Mouse (Mus musculus): ENCODE measurements at regions not wholly inside any gene's neighbourhood (a gene's known extent, or its start where the extent isn't known, plus 50 kb on each side); places are given as distances from the start of the nearest gene placed in this dataset.

DNA sequence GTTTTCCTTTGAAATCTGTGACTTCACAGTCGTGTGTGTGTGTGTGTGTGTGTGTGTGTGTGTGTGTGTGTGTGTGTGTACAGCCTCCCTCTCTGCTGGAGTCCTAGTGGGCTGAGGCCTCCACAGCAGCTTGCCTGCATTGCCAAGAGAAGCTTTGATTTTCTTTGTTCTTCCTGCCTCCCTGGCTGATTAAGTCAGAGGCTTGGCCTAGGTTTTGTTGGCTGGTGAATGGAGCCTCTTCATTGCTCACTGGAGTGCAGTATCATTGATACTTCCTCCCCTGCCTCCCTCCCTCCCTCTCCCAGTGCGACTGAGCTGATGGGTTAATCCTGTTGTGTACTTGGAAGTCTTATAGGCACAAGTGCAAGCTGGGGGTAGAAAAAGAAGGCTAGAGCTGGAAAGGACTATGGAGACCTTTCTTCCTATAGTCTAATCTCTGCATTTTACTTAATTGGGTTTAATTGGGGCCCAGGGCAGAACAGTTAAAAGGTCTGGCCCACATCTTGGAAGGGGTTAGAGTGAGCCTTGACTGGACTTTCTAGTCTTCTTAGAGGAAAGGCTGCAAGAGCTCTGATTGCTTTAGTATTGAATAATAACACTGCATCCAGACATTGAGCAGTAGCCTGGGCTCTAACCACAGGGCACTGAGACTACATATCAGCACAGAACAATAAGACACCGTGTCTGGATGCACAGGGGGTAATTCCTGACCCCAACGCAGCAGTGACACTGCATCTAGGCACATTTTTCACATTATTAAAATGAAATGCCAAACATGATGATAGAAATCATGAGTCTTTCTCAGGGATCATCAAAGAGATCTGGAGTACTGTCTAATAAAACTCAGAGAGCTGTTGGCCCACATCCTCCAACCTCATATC, 62.9 kb upstream of the Nepro start:
- 61% methylated on average over 4 of the region's 4 CpGs for WGBS
- no peaks in the 10 kb centered on the region for H3K36me3 ChIP-seq (ENCODE audit: control insufficient read depth, insufficient read depth, low read length)
- H3K4me3 ChIP-seq (replicated peaks; ENCODE audit: low read length), result no peak overlapping the region
- no peak overlapping the region for H3K9ac ChIP-seq (ENCODE audit: low read length)
- no peaks in the 10 kb centered on the region for H3K27me3 ChIP-seq (ENCODE audit: control insufficient read depth, insufficient read depth, low read length)
- H3K27ac ChIP-seq (ENCODE audit: low read length), result no peak overlapping the region
- H3K4me2 ChIP-seq (ENCODE audit: low read depth, low read length), result no peak overlapping the region
- ATAC-seq (ENCODE audit: insufficient read depth, low FRiP score), result no peak
- 0 out of 2 replicates have a peak, but pooled peaks cover 2% of the 10 kb centered on the region for H3K4me1 ChIP-seq (ENCODE audit: control insufficient read depth, insufficient read depth, low read length)
- H3K9me3 ChIP-seq (replicated peaks; ENCODE audit: control insufficient read depth, low read length), result no peaks in the 10 kb centered on the region

DNA sequence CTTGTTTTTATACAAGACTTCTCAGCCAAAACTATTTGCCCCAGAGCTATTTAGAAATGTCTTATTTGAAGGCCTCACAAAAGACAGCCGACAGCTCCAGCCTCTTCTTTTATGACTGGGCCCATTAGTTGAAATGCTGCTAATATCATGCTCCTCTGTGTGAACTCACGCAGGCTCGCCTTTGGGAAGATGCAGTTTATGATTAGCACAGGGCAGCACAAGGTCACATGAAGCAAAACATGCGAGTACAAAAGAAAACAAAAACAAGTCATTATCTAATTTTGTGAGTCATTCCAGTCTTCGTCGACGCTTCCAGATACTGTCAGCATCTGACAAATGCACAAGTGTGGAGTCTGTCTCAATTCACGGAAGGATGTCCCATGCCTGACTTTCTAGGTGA, 65.8 kb upstream of the Nepro start:
- Histone ChIP-seq H3K4me2 (ENCODE audit: low read depth, low read length) (no peak overlapping the region), H3K9ac (ENCODE audit: low read length) (no peak overlapping the region), H3K4me3 (replicated peaks; ENCODE audit: low read length) (no peak overlapping the region), H3K27me3 (ENCODE audit: control insufficient read depth, insufficient read depth, low read length) (no peaks in the 10 kb centered on the region), H3K9me3 (replicated peaks; ENCODE audit: control insufficient read depth, low read length) (no peaks in the 10 kb centered on the region), H3K36me3 (ENCODE audit: control insufficient read depth, insufficient read depth, low read length) (no peaks in the 10 kb centered on the region), H3K4me1 (ENCODE audit: control insufficient read depth, insufficient read depth, low read length) (0 out of 2 replicates have a peak, but pooled peaks cover 2% of the 10 kb centered on the region), H3K27ac (ENCODE audit: low read length) (no peak overlapping the region)
- no peak for ATAC-seq (ENCODE audit: insufficient read depth, low FRiP score)
- 63% methylated on average over 8 of the region's 8 CpGs for WGBS

DNA sequence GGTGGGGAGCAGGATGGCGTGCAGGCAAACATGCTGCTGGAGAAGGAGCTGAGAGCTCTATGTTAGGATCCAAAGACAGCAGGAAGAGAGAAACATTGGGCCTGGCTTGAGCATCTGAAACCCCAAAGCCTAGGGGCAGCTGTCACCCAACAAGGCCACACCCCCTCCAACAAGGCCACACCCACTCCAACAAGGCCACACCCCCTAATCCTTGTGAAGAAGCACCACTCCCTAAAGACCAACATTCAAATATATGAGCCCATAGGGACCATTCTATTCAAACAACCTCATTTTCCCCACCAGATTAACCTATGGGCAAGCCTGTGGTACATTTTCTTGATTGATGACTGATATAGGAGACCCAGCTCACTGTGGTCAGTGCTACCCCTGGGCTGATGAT, 67.9 kb upstream of the Nepro start:
- Histone ChIP-seq H3K9ac (ENCODE audit: low read length) (no peak overlapping the region), H3K9me3 (replicated peaks; ENCODE audit: control insufficient read depth, low read length) (no peaks in the 10 kb centered on the region), H3K27me3 (ENCODE audit: control insufficient read depth, insufficient read depth, low read length) (no peaks in the 10 kb centered on the region), H3K27ac (ENCODE audit: low read length) (no peak overlapping the region), H3K4me1 (ENCODE audit: control insufficient read depth, insufficient read depth, low read length) (0 out of 2 replicates have a peak, but pooled peaks cover 1% of the 10 kb centered on the region), H3K4me3 (replicated peaks; ENCODE audit: low read length) (no peak overlapping the region), H3K4me2 (ENCODE audit: low read depth, low read length) (no peak overlapping the region), H3K36me3 (ENCODE audit: control insufficient read depth, insufficient read depth, low read length) (no peaks in the 10 kb centered on the region)
- no peak for ATAC-seq (ENCODE audit: insufficient read depth, low FRiP score)
- WGBS, result 85% methylated on average over 1 of the region's 1 CpGs

DNA sequence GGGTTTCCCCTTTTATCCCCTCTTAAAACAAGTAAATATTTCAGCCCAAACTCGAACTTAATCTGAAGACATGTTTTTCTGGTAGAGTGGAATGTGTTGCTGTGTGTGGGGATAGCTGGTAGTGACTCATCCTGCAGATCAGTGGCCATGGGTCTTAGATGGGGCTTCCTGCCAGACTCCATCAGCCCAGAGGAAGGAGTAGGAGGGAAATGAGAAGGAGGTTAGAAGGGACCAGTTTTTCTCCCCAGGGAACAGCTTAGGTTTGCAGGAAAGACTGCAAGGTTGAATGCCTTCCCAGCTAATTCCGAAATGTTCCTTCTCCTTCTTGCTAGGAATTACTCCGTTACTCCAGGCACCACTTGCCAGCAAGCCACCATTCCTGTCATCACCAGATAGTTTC, 68.8 kb upstream of the Nepro start:
- H3K27ac ChIP-seq (ENCODE audit: low read length), result no peak overlapping the region
- WGBS, result 64% methylated on average over 3 of the region's 3 CpGs

DNA sequence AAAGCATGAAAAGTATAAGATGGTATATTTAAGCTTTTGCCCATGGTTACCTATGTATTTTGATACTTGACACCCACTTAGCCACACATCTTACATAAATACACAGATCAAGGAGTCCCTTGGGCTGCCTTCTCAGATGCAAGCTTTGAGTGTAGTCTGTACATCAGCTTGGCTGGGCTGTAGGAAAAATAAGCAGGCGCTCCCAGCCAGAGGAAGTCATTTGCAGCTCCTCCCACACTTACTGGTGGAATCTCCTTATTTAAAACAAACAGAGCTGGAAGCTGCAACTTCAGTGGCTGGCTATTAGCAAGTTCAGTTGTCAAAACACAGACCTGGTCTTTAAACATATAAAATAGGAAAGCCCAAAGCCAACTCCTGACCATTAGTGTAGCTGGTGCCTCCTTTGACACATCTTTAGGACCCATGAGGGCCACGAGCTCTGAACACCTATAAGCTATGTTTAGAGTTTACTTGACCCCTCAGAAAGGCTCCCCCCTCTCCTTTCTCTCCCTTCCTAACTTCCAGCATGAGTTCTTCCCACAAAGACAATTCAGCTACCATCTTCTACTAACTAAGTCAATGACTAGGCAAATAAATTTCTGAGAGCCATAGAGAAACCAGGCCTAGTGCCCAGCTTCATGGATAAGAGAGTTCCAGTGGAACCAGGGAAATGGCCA, 75.4 kb upstream of the Nepro start:
- 35% methylated on average over 2 of the region's 2 CpGs for WGBS
- peaks cover 3% of the 10 kb centered on the region; the same call in 1 of the 2 replicates for H3K4me1 ChIP-seq (ENCODE audit: control insufficient read depth, insufficient read depth, low read length)
- ATAC-seq (ENCODE audit: insufficient read depth, low FRiP score), result no peak; the same call in 1 of the 2 replicates
- no peaks in the 10 kb centered on the region for H3K9me3 ChIP-seq (replicated peaks; ENCODE audit: control insufficient read depth, low read length)
- no peak overlapping the region for H3K4me3 ChIP-seq (replicated peaks; ENCODE audit: low read length)
- no peak overlapping the region for H3K4me2 ChIP-seq (ENCODE audit: low read depth, low read length)
- no peaks in the 10 kb centered on the region for H3K36me3 ChIP-seq (ENCODE audit: control insufficient read depth, insufficient read depth, low read length)
- H3K9ac ChIP-seq (ENCODE audit: low read length), result no peak overlapping the region
- H3K27ac ChIP-seq (ENCODE audit: low read length), result 0 out of 2 replicates have a peak overlapping the region, but pooled peaks have one; percentile 1
- H3K27me3 ChIP-seq (ENCODE audit: control insufficient read depth, insufficient read depth, low read length), result no peaks in the 10 kb centered on the region

More for the DNA sequence above, 68.8 kb upstream of the Nepro start:
- Histone ChIP-seq H3K4me3 (replicated peaks; ENCODE audit: low read length) (no peak overlapping the region), H3K4me2 (ENCODE audit: low read depth, low read length) (no peak overlapping the region), H3K36me3 (ENCODE audit: control insufficient read depth, insufficient read depth, low read length) (no peaks in the 10 kb centered on the region), H3K27me3 (ENCODE audit: control insufficient read depth, insufficient read depth, low read length) (no peaks in the 10 kb centered on the region), H3K4me1 (ENCODE audit: control insufficient read depth, insufficient read depth, low read length) (no peaks in the 10 kb centered on the region), H3K9me3 (replicated peaks; ENCODE audit: control insufficient read depth, low read length) (no peaks in the 10 kb centered on the region), H3K9ac (ENCODE audit: low read length) (no peak overlapping the region)
- ATAC-seq (ENCODE audit: insufficient read depth, low FRiP score), result no peak

DNA sequence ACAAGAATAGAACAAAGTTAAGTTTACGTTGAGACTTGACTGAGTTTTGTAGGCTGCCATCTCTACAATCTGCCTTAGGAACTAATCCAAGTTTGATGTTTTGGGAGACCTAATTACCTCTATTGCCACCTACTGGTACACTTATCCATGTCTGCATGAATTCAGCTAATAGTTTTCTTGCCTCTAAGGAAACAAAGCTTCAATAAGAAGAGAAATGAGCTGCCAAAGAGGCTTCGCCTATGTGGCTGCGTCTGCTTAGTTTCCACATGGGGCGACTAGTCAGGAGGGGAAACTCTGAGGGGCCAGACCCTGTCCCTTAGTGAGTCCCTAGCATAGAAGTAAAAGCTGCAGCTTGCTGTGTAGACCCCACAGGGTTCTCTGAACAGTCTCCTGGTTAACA, 80.1 kb upstream of the Nepro start:
- WGBS, result 13% methylated on average over 4 of the region's 4 CpGs
- Histone ChIP-seq H3K4me2 (ENCODE audit: low read depth, low read length) (no peak overlapping the region), H3K4me3 (replicated peaks; ENCODE audit: low read length) (no peak overlapping the region), H3K9ac (ENCODE audit: low read length) (no peak overlapping the region), H3K36me3 (ENCODE audit: control insufficient read depth, insufficient read depth, low read length) (no peaks in the 10 kb centered on the region), H3K27me3 (ENCODE audit: control insufficient read depth, insufficient read depth, low read length) (no peaks in the 10 kb centered on the region), H3K9me3 (replicated peaks; ENCODE audit: control insufficient read depth, low read length) (no peaks in the 10 kb centered on the region), H3K4me1 (ENCODE audit: control insufficient read depth, insufficient read depth, low read length) (peaks cover 3% of the 10 kb centered on the region; the same call in 1 of the 2 replicates), H3K27ac (ENCODE audit: low read length) (0 out of 2 replicates have a peak overlapping the region, but pooled peaks have one; percentile 11)
- peak; percentile 25; the same call in 1 of the 2 replicates for ATAC-seq (ENCODE audit: insufficient read depth, low FRiP score)

DNA sequence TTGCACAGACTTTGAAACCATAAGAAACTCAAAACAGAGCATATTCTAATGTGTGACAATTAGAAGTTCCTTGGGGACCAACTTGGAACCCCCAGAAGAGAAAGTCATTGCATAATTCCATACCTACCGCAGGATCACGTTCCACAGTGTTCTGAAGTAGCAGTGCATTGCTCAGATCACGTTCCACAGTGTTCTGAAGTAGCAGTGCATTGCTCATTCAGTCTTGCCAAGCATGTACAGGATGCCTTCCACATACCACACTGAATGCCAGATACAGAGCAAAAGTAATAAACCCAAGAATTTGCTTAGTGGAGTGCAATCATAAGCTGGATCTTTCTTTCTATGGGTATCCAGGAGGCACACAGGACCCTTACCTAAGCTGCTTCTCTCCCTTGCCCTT, 78.4 kb upstream of the Boc start:
- no peaks in the 10 kb centered on the region for H3K36me3 ChIP-seq (ENCODE audit: control insufficient read depth, insufficient read depth, low read length)
- H3K4me2 ChIP-seq (ENCODE audit: low read depth, low read length), result no peak overlapping the region
- H3K4me3 ChIP-seq (replicated peaks; ENCODE audit: low read length), result no peak overlapping the region
- no peaks in the 10 kb centered on the region for H3K9me3 ChIP-seq (replicated peaks; ENCODE audit: control insufficient read depth, low read length)
- no peak for ATAC-seq (ENCODE audit: insufficient read depth, low FRiP score)
- WGBS, result 80% methylated on average over 3 of the region's 3 CpGs
- peaks cover 5% of the 10 kb centered on the region; the same call in 1 of the 2 replicates for H3K4me1 ChIP-seq (ENCODE audit: control insufficient read depth, insufficient read depth, low read length)
- H3K9ac ChIP-seq (ENCODE audit: low read length), result no peak overlapping the region
- no peak overlapping the region for H3K27ac ChIP-seq (ENCODE audit: low read length)
- H3K27me3 ChIP-seq (ENCODE audit: control insufficient read depth, insufficient read depth, low read length), result no peaks in the 10 kb centered on the region

DNA sequence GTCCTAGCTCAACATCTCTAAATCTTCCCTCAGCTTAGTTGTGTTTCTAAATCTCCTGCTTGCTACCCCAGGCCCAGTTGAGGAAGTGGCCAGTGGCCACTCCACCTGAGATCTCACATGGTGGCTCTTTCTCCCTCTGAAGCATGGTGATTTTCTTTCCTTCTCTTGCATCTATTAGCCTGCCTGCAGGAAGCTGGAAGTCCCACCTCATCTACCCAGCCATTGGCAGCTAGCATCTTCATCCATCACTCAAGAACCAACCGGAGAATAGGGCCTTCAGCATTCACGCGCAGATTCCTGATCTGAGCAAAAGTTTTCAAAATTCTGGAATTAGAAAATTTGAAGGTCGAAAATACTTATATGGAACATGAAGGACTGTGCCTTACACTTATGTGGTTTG, 75.8 kb upstream of the Boc start:
- Histone ChIP-seq H3K27me3 (ENCODE audit: control insufficient read depth, insufficient read depth, low read length) (no peaks in the 10 kb centered on the region), H3K9ac (ENCODE audit: low read length) (no peak overlapping the region), H3K9me3 (replicated peaks; ENCODE audit: control insufficient read depth, low read length) (no peaks in the 10 kb centered on the region), H3K36me3 (ENCODE audit: control insufficient read depth, insufficient read depth, low read length) (no peaks in the 10 kb centered on the region), H3K4me1 (ENCODE audit: control insufficient read depth, insufficient read depth, low read length) (peaks cover 29% of the 10 kb centered on the region), H3K4me2 (ENCODE audit: low read depth, low read length) (no peak overlapping the region), H3K27ac (ENCODE audit: low read length) (no peak overlapping the region), H3K4me3 (replicated peaks; ENCODE audit: low read length) (no peak overlapping the region)
- 95% methylated on average over 4 of the region's 4 CpGs for WGBS
- no peak for ATAC-seq (ENCODE audit: insufficient read depth, low FRiP score)

All from stomach, embryonic 16.5 days (tissue).